Mouse (Mus musculus) adrenal gland, postnatal 4 days (tissue): Measurements from ENCODE around the gene Nr2f2. TPM values are rescaled to one million over a fixed set of nuclear protein-coding genes. Genes with fewer than 3 reads are reported as not detected.

Source experiments
- DNase-seq, 2 experiments: peaks; one replicate each; pipeline ENCODE4 v3.0.0; 2021 to 2022; ENCODE audit warnings: low spot score in 2 of 2, mixed read lengths in 2 of 2
- total RNA-seq, 2 experiments: library from RNA; stranded (reverse); gene quantifications; 2 replicates each; pipeline ENCODE4 v1.2.3; 2021

Gene Nr2f2
- total RNA-seq, 2 experiments from 2014 or later: 143 to 160 TPM

GRCm38 (mm10) chr7:70353151-70353550 lies 13.4 kb downstream of the Nr2f2 start:
- no peak for DNase-seq

GRCm38 (mm10) chr7:70352617-70353016 lies 13.9 kb downstream of the Nr2f2 start:
- DNase-seq: no peak

GRCm38 (mm10) chr7:70351981-70352560 lies 14.5 kb downstream of the Nr2f2 start:
- no peak for DNase-seq

GRCm38 (mm10) chr7:70350781-70351551 lies 15.6 kb downstream of the Nr2f2 start:
- no peak for DNase-seq

- DNase-seq: no peak
Observed at GRCm38 (mm10) chr7:70349981-70350670, 16.4 kb downstream of the Nr2f2 start.

GRCm38 (mm10) chr7:70348977-70349615 lies 17.4 kb downstream of the Nr2f2 start:
- DNase-seq: no peak

- DNase-seq: no peak
Observed at GRCm38 (mm10) chr7:70348064-70348976, 18.2 kb downstream of the Nr2f2 start.

GRCm38 (mm10) chr7:70347618-70347958 lies 18.9 kb downstream of the Nr2f2 start:
- no peak for DNase-seq

- no peak for DNase-seq
Observed at GRCm38 (mm10) chr7:70346951-70347617, 19.5 kb downstream of the Nr2f2 start.

GRCm38 (mm10) chr7:70346010-70346536 lies 20.5 kb downstream of the Nr2f2 start:
- DNase-seq: peak in 1 of 2 experiments; percentile 67

- DNase-seq: no peak
Observed at GRCm38 (mm10) chr7:70343426-70343825, 23.1 kb downstream of the Nr2f2 start.

GRCm38 (mm10) chr7:70342771-70343170 lies 23.8 kb downstream of the Nr2f2 start:
- DNase-seq: no peak

- DNase-seq: no peak
Observed at GRCm38 (mm10) chr7:70342076-70342475, 24.5 kb downstream of the Nr2f2 start.

GRCm38 (mm10) chr7:70339998-70340630 lies 26.4 kb downstream of the Nr2f2 start:
- no peak for DNase-seq

GRCm38 (mm10) chr7:70338265-70338640 lies 28.3 kb downstream of the Nr2f2 start:
- no peak for DNase-seq

- no peak for DNase-seq
Observed at GRCm38 (mm10) chr7:70337581-70338264, 28.8 kb downstream of the Nr2f2 start.

GRCm38 (mm10) chr7:70336571-70337240 lies 29.8 kb downstream of the Nr2f2 start:
- no peak for DNase-seq

GRCm38 (mm10) chr7:70336126-70336525 lies 30.4 kb downstream of the Nr2f2 start:
- no peak for DNase-seq
